Mouse (Mus musculus): ENCODE measurements around the gene Scp2d1. TPM values are rescaled to one million over a fixed set of nuclear protein-coding genes. Genes with fewer than 3 reads are reported as not detected.

Scp2d1 gene
- polyA plus RNA-seq, 1 experiment from 2014 or later: not detected

DNA sequence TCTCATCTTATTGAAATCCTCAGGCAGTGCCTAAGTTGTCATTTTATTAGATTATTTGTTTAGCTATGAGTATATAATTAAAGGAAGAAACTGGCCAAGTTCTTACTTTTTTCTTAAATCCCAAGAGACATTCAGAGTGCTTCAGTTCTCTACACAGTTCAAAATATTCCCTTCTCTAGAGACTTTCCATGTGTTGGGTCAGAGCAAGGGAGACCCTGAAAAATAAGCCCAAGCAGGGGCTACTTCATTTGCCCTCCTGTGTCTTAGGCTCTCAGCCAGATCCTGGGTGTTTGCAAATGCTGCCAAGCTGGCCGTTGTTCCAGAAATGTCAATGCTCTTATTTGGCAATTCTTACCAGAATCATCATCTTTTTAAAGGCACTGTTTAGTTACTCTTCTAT is 40.3 kb upstream of the Scp2d1 start:
- Histone ChIP-seq H3K9ac (ENCODE audit: low read depth, low read length) (no peak overlapping the region), H3K36me3 (ENCODE audit: insufficient read depth, low read length) (no peaks in the 10 kb centered on the region), H3K9me3 (replicated peaks; ENCODE audit: low read length) (no peaks in the 10 kb centered on the region), H3K4me2 (ENCODE audit: low read length) (no peak overlapping the region), H3K27me3 (ENCODE audit: insufficient read depth, low read length) (no peaks in the 10 kb centered on the region), H3K4me1 (replicated peaks; ENCODE audit: insufficient read depth, low read length) (no peaks in the 10 kb centered on the region; the same call in 1 of the 2 replicates), H3K4me3 (replicated peaks; ENCODE audit: low read depth, low read length) (no peak overlapping the region), H3K27ac (no peak overlapping the region)
- WGBS: 76% methylated on average over 1 of the region's 1 CpGs
- no peak for TF ChIP-seq CTCF (IDR thresholded peaks at IDR 0.05; ENCODE audit: low read depth)
- ATAC-seq (replicated peaks; ENCODE audit: low FRiP score, low read depth) (no peak), DNase-seq (ENCODE audit: low spot score) (no peak)

GRCm38 (mm10) chr2:144783831-144784230 is 39.6 kb upstream of the Scp2d1 start:
- no peaks in the 10 kb centered on the region for H3K9me3 ChIP-seq (replicated peaks; ENCODE audit: low read length)
- H3K36me3 ChIP-seq (ENCODE audit: insufficient read depth, low read length): no peaks in the 10 kb centered on the region
- no peak overlapping the region for H3K27ac ChIP-seq
- H3K9ac ChIP-seq (ENCODE audit: low read depth, low read length): no peak overlapping the region
- no peak for ATAC-seq (replicated peaks; ENCODE audit: low FRiP score, low read depth)
- no peaks in the 10 kb centered on the region; the same call in 1 of the 2 replicates for H3K4me1 ChIP-seq (replicated peaks; ENCODE audit: insufficient read depth, low read length)
- TF ChIP-seq CTCF (IDR thresholded peaks at IDR 0.05; ENCODE audit: low read depth): no peak
- DNase-seq (ENCODE audit: low spot score): no peak
- 97% methylated on average over 6 of the region's 6 CpGs for WGBS
- no peak overlapping the region for H3K4me3 ChIP-seq (replicated peaks; ENCODE audit: low read depth, low read length)
- H3K27me3 ChIP-seq (ENCODE audit: insufficient read depth, low read length): no peaks in the 10 kb centered on the region
- no peak overlapping the region for H3K4me2 ChIP-seq (ENCODE audit: low read length)

- WGBS: 31% methylated on average over 14 of the region's 14 CpGs
- Histone ChIP-seq H3K4me2 (ENCODE audit: low read length) (no peak overlapping the region), H3K9me3 (replicated peaks; ENCODE audit: low read length) (no peaks in the 10 kb centered on the region), H3K4me1 (replicated peaks; ENCODE audit: insufficient read depth, low read length) (no peaks in the 10 kb centered on the region), H3K4me3 (replicated peaks; ENCODE audit: low read depth, low read length) (no peak overlapping the region), H3K27ac (no peak overlapping the region), H3K9ac (ENCODE audit: low read depth, low read length) (no peak overlapping the region), H3K36me3 (ENCODE audit: insufficient read depth, low read length) (no peaks in the 10 kb centered on the region), H3K27me3 (ENCODE audit: insufficient read depth, low read length) (no peaks in the 10 kb centered on the region)
- DNase-seq (ENCODE audit: low spot score) (no peak), ATAC-seq (replicated peaks; ENCODE audit: low FRiP score, low read depth) (no peak)
- no peak for TF ChIP-seq CTCF (IDR thresholded peaks at IDR 0.05; ENCODE audit: low read depth)
These were observed 31.7 kb upstream of the Scp2d1 start for GRCm38 (mm10) chr2:144791671-144792294.

GRCm38 (mm10) chr2:144797515-144797914 is 25.9 kb upstream of the Scp2d1 start:
- Histone ChIP-seq H3K4me3 (replicated peaks; ENCODE audit: low read depth, low read length) (no peak overlapping the region), H3K36me3 (ENCODE audit: insufficient read depth, low read length) (no peaks in the 10 kb centered on the region), H3K9ac (ENCODE audit: low read depth, low read length) (no peak overlapping the region), H3K4me1 (replicated peaks; ENCODE audit: insufficient read depth, low read length) (no peaks in the 10 kb centered on the region), H3K27ac (no peak overlapping the region), H3K4me2 (ENCODE audit: low read length) (no peak overlapping the region), H3K27me3 (ENCODE audit: insufficient read depth, low read length) (no peaks in the 10 kb centered on the region), H3K9me3 (replicated peaks; ENCODE audit: low read length) (no peaks in the 10 kb centered on the region)
- DNase-seq (ENCODE audit: low spot score) (peak; percentile 52), ATAC-seq (replicated peaks; ENCODE audit: low FRiP score, low read depth) (no peak)
- no peak for TF ChIP-seq CTCF (IDR thresholded peaks at IDR 0.05; ENCODE audit: low read depth)
- 50% methylated on average over 8 of the region's 8 CpGs for WGBS

GRCm38 (mm10) chr2:144807766-144808754 is 15.4 kb upstream of the Scp2d1 start:
- Histone ChIP-seq H3K27me3 (ENCODE audit: insufficient read depth, low read length) (no peaks in the 10 kb centered on the region), H3K27ac (no peak overlapping the region), H3K4me3 (replicated peaks; ENCODE audit: low read depth, low read length) (no peak overlapping the region), H3K4me1 (replicated peaks; ENCODE audit: insufficient read depth, low read length) (no peaks in the 10 kb centered on the region), H3K9ac (ENCODE audit: low read depth, low read length) (no peak overlapping the region), H3K9me3 (replicated peaks; ENCODE audit: low read length) (no peaks in the 10 kb centered on the region), H3K36me3 (ENCODE audit: insufficient read depth, low read length) (no peaks in the 10 kb centered on the region), H3K4me2 (ENCODE audit: low read length) (no peak overlapping the region)
- 55% methylated on average over 15 of the region's 15 CpGs for WGBS
- DNase-seq (ENCODE audit: low spot score) (no peak), ATAC-seq (replicated peaks; ENCODE audit: low FRiP score, low read depth) (no peak)
- no peak for TF ChIP-seq CTCF (IDR thresholded peaks at IDR 0.05; ENCODE audit: low read depth)

GRCm38 (mm10) chr2:144828457-144828985 is 5.1 kb downstream of the Scp2d1 start:
- ATAC-seq (replicated peaks; ENCODE audit: low FRiP score, low read depth): no peak
- H3K4me2 ChIP-seq (ENCODE audit: low read length): no peak overlapping the region
- DNase-seq (ENCODE audit: low spot score): no peak
- no peak overlapping the region for H3K4me3 ChIP-seq (replicated peaks; ENCODE audit: low read depth, low read length)
- H3K9ac ChIP-seq (ENCODE audit: low read depth, low read length): no peak overlapping the region
- no peaks in the 10 kb centered on the region for H3K4me1 ChIP-seq (replicated peaks; ENCODE audit: insufficient read depth, low read length)
- WGBS: 69% methylated on average over 8 of the region's 8 CpGs
- no peaks in the 10 kb centered on the region for H3K36me3 ChIP-seq (ENCODE audit: insufficient read depth, low read length)
- no peaks in the 10 kb centered on the region for H3K27me3 ChIP-seq (ENCODE audit: insufficient read depth, low read length)
- H3K9me3 ChIP-seq (replicated peaks; ENCODE audit: low read length): no peaks in the 10 kb centered on the region
- no peak for TF ChIP-seq CTCF (IDR thresholded peaks at IDR 0.05; ENCODE audit: low read depth)
- H3K27ac ChIP-seq: no peak overlapping the region
